Mouse (Mus musculus): ENCODE measurements around the gene Lrba. TPM values are rescaled to one million over a fixed set of nuclear protein-coding genes. Genes with fewer than 3 reads are reported as not detected.

Lrba gene
- polyA plus RNA-seq, 1 experiment from 2014 or later, result 2.6 TPM

DNA sequence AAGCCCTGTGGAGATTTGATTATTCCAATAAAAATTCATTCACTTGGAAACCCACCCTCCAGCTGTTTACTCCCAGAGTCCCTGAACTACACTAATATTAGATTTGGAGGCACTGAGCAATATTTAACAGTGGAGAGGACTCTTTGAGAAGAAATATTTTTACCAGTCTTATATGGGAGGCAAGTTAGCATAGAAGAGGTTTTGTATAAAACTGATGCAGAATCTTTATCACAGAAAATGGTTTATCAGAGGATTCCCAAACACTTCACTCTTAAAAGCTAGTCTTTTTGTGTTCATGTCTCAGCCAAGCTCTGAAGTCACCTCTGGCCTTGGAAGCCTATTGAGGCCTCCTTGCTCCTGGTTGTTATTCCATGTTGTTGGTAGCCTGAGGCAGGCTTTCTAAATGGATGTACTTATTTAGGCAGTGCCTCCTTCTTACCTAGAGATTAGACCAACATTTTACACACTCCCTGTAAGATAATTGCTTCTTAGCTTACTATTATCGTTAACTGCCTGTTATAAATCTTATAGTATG is 317.4 kb downstream of the Lrba start:
- TF ChIP-seq CTCF (IDR thresholded peaks at IDR 0.05; ENCODE audit: low read depth), result no peak
- no peak for TF ChIP-seq EP300 (optimal IDR thresholded peaks at IDR 0.05)
- no peak for DNase-seq (ENCODE audit: low spot score)
- Histone ChIP-seq H3K36me3 (ENCODE audit: control insufficient read depth, insufficient read depth, low read length) (no peaks in the 10 kb centered on the region), H3K9me3 (ENCODE audit: control insufficient read depth, low read length) (no peaks in the 10 kb centered on the region), H3K4me2 (replicated peaks; ENCODE audit: low read depth) (no peak overlapping the region), H3K27ac (replicated peaks) (no peak overlapping the region), H3K4me1 (replicated peaks; ENCODE audit: control insufficient read depth, insufficient read depth) (0 out of 2 replicates have a peak, but pooled peaks cover 2% of the 10 kb centered on the region), H3K9ac (ENCODE audit: low read length) (no peak overlapping the region), H3K27me3 (ENCODE audit: control insufficient read depth, insufficient read depth, low read length) (peaks cover under 1% of the 10 kb centered on the region; the same call in 1 of the 2 replicates), H3K4me3 (ENCODE audit: low read depth, low read length) (no peak overlapping the region)
- 84% methylated on average over 1 of the region's 1 CpGs for WGBS
- no peak for ATAC-seq (ENCODE audit: low FRiP score, low TSS enrichment)

DNA sequence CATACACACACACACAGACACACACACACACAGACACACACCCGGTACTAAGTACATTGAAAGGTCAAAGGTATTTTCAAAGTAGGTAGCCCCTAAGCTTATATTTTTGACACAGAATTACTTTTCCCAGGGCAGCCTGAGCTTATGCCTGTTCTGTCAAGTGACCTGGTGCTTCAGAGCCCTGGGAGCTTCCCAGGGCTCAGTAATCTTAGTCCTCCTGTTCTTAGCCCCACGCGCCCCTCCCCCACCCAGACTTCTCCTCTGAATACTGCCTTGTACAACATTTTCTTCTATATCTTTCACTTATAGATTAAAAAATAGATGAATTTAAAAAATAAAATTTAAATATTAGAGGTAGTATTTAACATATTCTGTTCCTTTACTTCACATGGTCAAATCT is 320.3 kb downstream of the Lrba start:
- no peak for ATAC-seq (ENCODE audit: low FRiP score, low TSS enrichment)
- Histone ChIP-seq H3K27me3 (ENCODE audit: control insufficient read depth, insufficient read depth, low read length) (peaks cover 2% of the 10 kb centered on the region; the same call in 1 of the 2 replicates), H3K4me3 (ENCODE audit: low read depth, low read length) (no peak overlapping the region), H3K9me3 (ENCODE audit: control insufficient read depth, low read length) (no peaks in the 10 kb centered on the region), H3K9ac (ENCODE audit: low read length) (no peak overlapping the region), H3K4me2 (replicated peaks; ENCODE audit: low read depth) (no peak overlapping the region), H3K4me1 (replicated peaks; ENCODE audit: control insufficient read depth, insufficient read depth) (0 out of 2 replicates have a peak, but pooled peaks cover 2% of the 10 kb centered on the region), H3K27ac (replicated peaks) (no peak overlapping the region), H3K36me3 (ENCODE audit: control insufficient read depth, insufficient read depth, low read length) (no peaks in the 10 kb centered on the region)
- no peak for DNase-seq (ENCODE audit: low spot score)
- WGBS, result 57% methylated on average over 3 of the region's 3 CpGs
- TF ChIP-seq EP300 (optimal IDR thresholded peaks at IDR 0.05) (no peak), CTCF (IDR thresholded peaks at IDR 0.05; ENCODE audit: low read depth) (no peak)

DNA sequence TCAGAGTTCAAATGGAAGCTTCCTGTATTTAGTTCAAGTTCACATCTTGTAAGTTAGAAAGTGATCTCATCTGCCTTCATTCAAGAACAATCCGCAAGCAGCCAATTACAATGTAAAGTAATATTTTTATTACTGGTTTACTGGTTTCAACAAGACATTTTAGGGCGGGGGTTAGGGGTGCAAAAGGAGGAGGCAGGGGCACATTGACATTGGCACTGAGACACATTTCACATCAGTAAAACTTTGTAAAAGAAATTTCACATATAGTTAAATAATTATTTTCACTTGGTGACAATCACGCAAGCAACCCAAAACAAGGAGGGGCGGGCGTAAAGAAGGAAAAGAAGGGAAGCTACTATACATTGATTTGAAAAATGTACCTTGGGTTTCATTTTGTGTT is 321.5 kb downstream of the Lrba start:
- ATAC-seq (ENCODE audit: low FRiP score, low TSS enrichment) (no peak), DNase-seq (ENCODE audit: low spot score) (no peak)
- Histone ChIP-seq H3K4me1 (replicated peaks; ENCODE audit: control insufficient read depth, insufficient read depth) (0 out of 2 replicates have a peak, but pooled peaks cover 2% of the 10 kb centered on the region), H3K27me3 (ENCODE audit: control insufficient read depth, insufficient read depth, low read length) (peaks cover 2% of the 10 kb centered on the region; the same call in 1 of the 2 replicates), H3K4me3 (ENCODE audit: low read depth, low read length) (peak overlapping the region; percentile 27; the same call in 1 of the 2 replicates), H3K36me3 (ENCODE audit: control insufficient read depth, insufficient read depth, low read length) (no peaks in the 10 kb centered on the region), H3K4me2 (replicated peaks; ENCODE audit: low read depth) (no peak overlapping the region), H3K9ac (ENCODE audit: low read length) (no peak overlapping the region), H3K9me3 (ENCODE audit: control insufficient read depth, low read length) (no peaks in the 10 kb centered on the region), H3K27ac (replicated peaks) (no peak overlapping the region)
- 46% methylated on average over 5 of the region's 5 CpGs for WGBS
- TF ChIP-seq CTCF (IDR thresholded peaks at IDR 0.05; ENCODE audit: low read depth) (no peak), EP300 (optimal IDR thresholded peaks at IDR 0.05) (no peak)

DNA sequence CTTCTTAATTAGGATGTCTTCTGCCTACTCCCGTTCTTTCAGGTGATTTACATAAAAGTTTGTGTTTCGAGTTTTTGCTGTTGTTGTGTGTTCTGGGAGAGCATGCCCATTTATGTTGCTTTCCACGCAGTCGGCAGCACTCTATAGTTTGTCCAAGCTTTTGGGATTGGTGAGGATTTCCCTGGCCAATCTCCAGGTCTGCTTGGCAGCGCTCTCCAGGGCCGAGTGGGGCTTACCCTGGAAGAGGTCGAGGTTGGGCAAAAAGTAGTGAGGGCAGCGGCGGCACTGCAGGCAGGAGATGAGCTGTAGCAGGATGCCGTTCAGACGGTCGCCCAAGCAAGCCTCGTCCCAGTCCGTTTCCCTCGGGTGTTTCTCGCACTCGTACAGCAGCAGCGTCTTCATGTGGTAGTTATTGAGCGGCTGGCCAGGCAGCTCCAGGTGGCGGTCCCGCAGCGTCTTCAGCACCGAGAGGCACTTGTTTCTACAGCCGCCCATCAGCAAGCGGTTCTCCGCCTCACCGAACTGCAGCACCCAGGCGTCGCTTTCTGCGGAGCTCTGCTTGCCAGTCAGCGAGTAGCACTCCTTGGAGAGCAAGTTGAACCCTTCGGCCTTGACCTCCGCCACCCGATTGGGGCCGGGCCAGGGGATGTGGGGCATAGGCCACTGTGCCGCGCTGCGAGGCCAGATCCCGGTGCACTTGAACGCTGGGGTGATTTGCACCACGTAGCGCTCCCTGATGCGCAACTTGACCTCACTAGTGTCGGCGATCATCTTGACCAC is 322.2 kb downstream of the Lrba start:
- H3K27ac ChIP-seq (replicated peaks), result no peak overlapping the region
- peak overlapping the region; percentile 32 for H3K4me2 ChIP-seq (replicated peaks; ENCODE audit: low read depth)
- ATAC-seq (ENCODE audit: low FRiP score, low TSS enrichment) (no peak), DNase-seq (ENCODE audit: low spot score) (peak; percentile 38)
- no peak overlapping the region; the same call in 1 of the 2 replicates for H3K9ac ChIP-seq (ENCODE audit: low read length)
- WGBS, result 11% methylated on average over 45 of the region's 45 CpGs
- TF ChIP-seq EP300 (optimal IDR thresholded peaks at IDR 0.05), result no peak
- TF ChIP-seq CTCF (IDR thresholded peaks at IDR 0.05; ENCODE audit: low read depth), result no peak
- 0 out of 2 replicates have a peak, but pooled peaks cover 2% of the 10 kb centered on the region for H3K4me1 ChIP-seq (replicated peaks; ENCODE audit: control insufficient read depth, insufficient read depth)
- peaks cover 2% of the 10 kb centered on the region; the same call in 1 of the 2 replicates for H3K27me3 ChIP-seq (ENCODE audit: control insufficient read depth, insufficient read depth, low read length)
- no peaks in the 10 kb centered on the region for H3K36me3 ChIP-seq (ENCODE audit: control insufficient read depth, insufficient read depth, low read length)
- no peaks in the 10 kb centered on the region for H3K9me3 ChIP-seq (ENCODE audit: control insufficient read depth, low read length)
- H3K4me3 ChIP-seq (ENCODE audit: low read depth, low read length), result peak overlapping the region; percentile 27

DNA sequence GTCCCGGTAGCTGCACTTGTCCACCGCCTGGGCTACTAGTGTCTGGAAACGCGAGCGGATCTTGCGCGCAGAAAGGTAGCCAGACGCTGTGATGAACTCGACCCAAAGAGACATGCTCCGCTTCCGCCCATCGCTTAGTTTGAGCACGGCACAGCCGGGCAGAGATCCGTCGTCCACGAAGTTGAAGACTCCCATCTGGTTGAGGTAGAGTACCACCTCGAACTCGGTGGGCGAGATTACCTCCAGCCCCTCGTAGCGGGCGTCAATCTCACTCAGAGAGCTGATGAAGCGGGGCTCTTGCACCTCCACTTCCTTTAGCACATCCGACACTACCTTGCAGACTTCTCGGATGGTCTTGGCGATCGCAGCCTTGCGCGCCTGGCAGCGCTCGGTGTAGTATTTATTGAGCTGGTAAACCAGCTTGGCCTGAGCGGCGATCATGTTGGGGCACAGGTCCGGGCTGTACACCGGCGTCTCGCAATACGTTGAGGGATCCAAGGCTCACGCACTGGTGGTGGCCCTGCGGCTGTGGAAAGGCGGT is 322.8 kb downstream of the Lrba start:
- peak overlapping the region; percentile 32 for H3K4me2 ChIP-seq (replicated peaks; ENCODE audit: low read depth)
- H3K4me3 ChIP-seq (ENCODE audit: low read depth, low read length), result peak overlapping the region; percentile 27
- WGBS, result 24% methylated on average over 42 of the region's 42 CpGs
- no peaks in the 10 kb centered on the region for H3K9me3 ChIP-seq (ENCODE audit: control insufficient read depth, low read length)
- 0 out of 2 replicates have a peak, but pooled peaks cover 2% of the 10 kb centered on the region for H3K4me1 ChIP-seq (replicated peaks; ENCODE audit: control insufficient read depth, insufficient read depth)
- H3K27ac ChIP-seq (replicated peaks), result no peak overlapping the region
- H3K9ac ChIP-seq (ENCODE audit: low read length), result no peak overlapping the region
- ATAC-seq (ENCODE audit: low FRiP score, low TSS enrichment), result no peak
- H3K27me3 ChIP-seq (ENCODE audit: control insufficient read depth, insufficient read depth, low read length), result peaks cover 2% of the 10 kb centered on the region; the same call in 1 of the 2 replicates
- TF ChIP-seq EP300 (optimal IDR thresholded peaks at IDR 0.05) (no peak), CTCF (IDR thresholded peaks at IDR 0.05; ENCODE audit: low read depth) (no peak)
- no peaks in the 10 kb centered on the region for H3K36me3 ChIP-seq (ENCODE audit: control insufficient read depth, insufficient read depth, low read length)
- DNase-seq (ENCODE audit: low spot score), result no peak
